Mouse (Mus musculus) MEL (cell line): Measurements from ENCODE around the gene Saa1.

Experiments
- CHD2 ChIP-seq: IDR thresholded peaks from 2 replicates; pipeline ENCODE4 v1.6.1; 2011; ENCODE audit warnings: low read length, improper control_type of control experiment
- GATA1 ChIP-seq: IDR thresholded peaks from 2 replicates; pipeline ENCODE4 v1.6.1; 2011; ENCODE audit warnings: low read depth, low read length, improper control_type of control experiment
- JUND ChIP-seq: IDR thresholded peaks from 2 replicates; pipeline ENCODE4 v1.6.1; 2011; ENCODE audit warnings: low read depth, mild to moderate bottlenecking, improper control_type of control experiment, low read length
- KAT2A ChIP-seq: conservative IDR thresholded peaks from 2 replicates; pipeline ENCODE4 v1.6.1; 2012; ENCODE audit warnings: low read depth, low read length, improper control_type of control experiment, inconsistent platforms
- MAZ ChIP-seq: IDR thresholded peaks from 2 replicates; pipeline ENCODE4 v1.6.1; 2012; ENCODE audit warnings: low read depth, mild to moderate bottlenecking, inconsistent platforms, low read length, improper control_type of control experiment
- POLR2A ChIP-seq, 2 experiments: IDR thresholded peaks; 2 replicates each; pipeline ENCODE4 v1.6.1; 2011 to 2012; ENCODE audit warnings: low read length in 2 of 2, mild to moderate bottlenecking in 2 of 2, control low read depth in 1 of 2, improper control_type of control experiment in 1 of 2, low read depth in 1 of 2, moderate library complexity in 1 of 2; ENCODE audit not compliant: control insufficient read depth in 1 of 2, insufficient read depth in 1 of 2, poor library complexity in 1 of 2
- ZC3H11A ChIP-seq: IDR thresholded peaks from 2 replicates; pipeline ENCODE4 v1.6.1; 2012; ENCODE audit warnings: low read depth, mild to moderate bottlenecking, inconsistent platforms, low read length, improper control_type of control experiment

DNA sequence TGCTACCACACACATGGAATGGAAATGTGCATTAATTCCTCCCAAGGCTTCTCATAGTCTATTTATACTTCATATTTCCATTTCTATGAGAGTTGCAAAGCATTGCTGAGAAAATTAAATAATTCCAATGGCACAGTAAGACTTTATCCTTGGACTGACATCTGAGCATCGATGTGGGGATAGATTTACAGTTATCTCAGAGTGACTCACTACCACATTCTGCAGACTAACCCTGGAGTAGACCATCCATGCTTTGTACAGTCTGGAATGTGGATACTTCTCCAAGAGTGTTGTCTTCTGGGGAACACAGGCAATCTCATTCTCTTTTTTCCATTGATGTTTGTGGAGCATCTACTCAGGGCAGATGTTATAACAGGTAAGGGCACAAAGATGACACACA lies 15.2 kb downstream of the Saa1 start:
- TF ChIP-seq POLR2A (IDR thresholded peaks at IDR 0.05; ENCODE audit: control insufficient read depth in 1 of 2, insufficient read depth in 1 of 2, low read depth in 1 of 2, low read length in 2 of 2, poor library complexity in 1 of 2): no peak
- no peak for TF ChIP-seq KAT2A
- no peak for TF ChIP-seq ZC3H11A
- TF ChIP-seq CHD2: no peak
- TF ChIP-seq GATA1: no peak
- TF ChIP-seq MAZ: no peak
- TF ChIP-seq JUND: no peak
